Mouse (Mus musculus) kidney, embryonic 14.5 days (tissue): ENCODE measurements at regions not wholly inside any gene's neighbourhood (a gene's known extent, or its start where the extent isn't known, plus 50 kb on each side); places are given as distances from the start of the nearest gene placed in this dataset.
A peak's percentile ranks its signal among the peaks of the same experiment; 100 is the strongest.

Experiments used
- ATAC-seq: fragments of 200-750 bp; cut with Nextera tagmentation; 2 replicates; pipeline ENCODE4 v1.8.0; 2017; ENCODE audit warnings: moderate number of reproducible peaks, mild to moderate bottlenecking, moderate TSS enrichment, moderate library complexity; ENCODE audit not compliant: low FRiP score, low TSS enrichment
- H3K27ac ChIP-seq: fragments of 300-500 bp; sonication (generic); 2 replicates; pipeline ENCODE4 v1.5.1; 2014; ENCODE audit warnings: low read depth, mild to moderate bottlenecking, low read length, moderate library complexity, mixed read lengths
- H3K27me3 ChIP-seq: fragments of 300-500 bp; sonication (generic); 2 replicates; pipeline ENCODE4 v1.6.1; 2014; ENCODE audit warnings: mild to moderate bottlenecking, low read length; ENCODE audit not compliant: control insufficient read depth, insufficient read depth
- H3K36me3 ChIP-seq: fragments of 300-500 bp; sonication (generic); 2 replicates; pipeline ENCODE4 v1.6.1; 2014; ENCODE audit warnings: low read length, mixed read lengths; ENCODE audit not compliant: control insufficient read depth, insufficient read depth
- H3K4me1 ChIP-seq: fragments of 300-500 bp; sonication (generic); 2 replicates; pipeline ENCODE4 v1.6.1; 2014; ENCODE audit warnings: low read length, mixed read lengths; ENCODE audit not compliant: control insufficient read depth, insufficient read depth
- H3K4me2 ChIP-seq: fragments of 300-500 bp; sonication (generic); replicated peaks from 2 replicates; pipeline ENCODE4 v1.6.1; 2014; ENCODE audit warnings: low read depth, mild to moderate bottlenecking, low read length
- H3K4me3 ChIP-seq: fragments of 300-500 bp; sonication (generic); 2 replicates; pipeline ENCODE4 v1.5.1; 2014; ENCODE audit warnings: mild to moderate bottlenecking, low read length
- H3K9ac ChIP-seq: fragments of 300-500 bp; sonication (generic); 2 replicates; pipeline ENCODE4 v1.6.1; 2014; ENCODE audit warnings: low read depth, mild to moderate bottlenecking, low read length, moderate library complexity
- H3K9me3 ChIP-seq: fragments of 300-500 bp; sonication (generic); 2 replicates; pipeline ENCODE4 v1.6.1; 2016; ENCODE audit warnings: low read length; ENCODE audit not compliant: control insufficient read depth
- WGBS: fragments of 180-500 bp; shearing (Covaris S2); extraction: QIAGEN DNeasy Blood & Tissue Kit; methylation state at CpG from one replicate; pipeline ENCODE4 v1.1.7; 2014; 5-methylcytosine and 5-hydroxymethylcytosine counted together

- no peaks in the 10 kb centered on the region for H3K27me3 ChIP-seq
- no peaks in the 10 kb centered on the region for H3K4me1 ChIP-seq
- H3K27ac ChIP-seq: no peak overlapping the region
- no peak overlapping the region for H3K9ac ChIP-seq
- H3K9me3 ChIP-seq: no peaks in the 10 kb centered on the region
- H3K36me3 ChIP-seq: no peaks in the 10 kb centered on the region
- 31% methylated on average over 8 of the region's 8 CpGs for WGBS
- no peak for ATAC-seq
- no peak overlapping the region for H3K4me3 ChIP-seq
- no peak overlapping the region for H3K4me2 ChIP-seq
Observed at GRCm38 (mm10) chr2:8690846-8691643, 1181.7 kb upstream of the Celf2 start.

GRCm38 (mm10) chr2:8729306-8729705, 1151.7 kb upstream of the 4930412O13Rik start:
- no peaks in the 10 kb centered on the region for H3K27me3 ChIP-seq
- no peak overlapping the region for H3K27ac ChIP-seq
- H3K9me3 ChIP-seq: no peaks in the 10 kb centered on the region
- no peak overlapping the region for H3K4me3 ChIP-seq
- no peak for ATAC-seq
- no peaks in the 10 kb centered on the region for H3K36me3 ChIP-seq
- no peak overlapping the region for H3K9ac ChIP-seq
- H3K4me2 ChIP-seq: no peak overlapping the region
- no peaks in the 10 kb centered on the region for H3K4me1 ChIP-seq
- WGBS: 74% methylated on average over 8 of the region's 8 CpGs

- H3K36me3 ChIP-seq: no peaks in the 10 kb centered on the region
Observed at GRCm38 (mm10) chr2:8754142-8754541, 1126.9 kb upstream of the 4930412O13Rik start.

DNA sequence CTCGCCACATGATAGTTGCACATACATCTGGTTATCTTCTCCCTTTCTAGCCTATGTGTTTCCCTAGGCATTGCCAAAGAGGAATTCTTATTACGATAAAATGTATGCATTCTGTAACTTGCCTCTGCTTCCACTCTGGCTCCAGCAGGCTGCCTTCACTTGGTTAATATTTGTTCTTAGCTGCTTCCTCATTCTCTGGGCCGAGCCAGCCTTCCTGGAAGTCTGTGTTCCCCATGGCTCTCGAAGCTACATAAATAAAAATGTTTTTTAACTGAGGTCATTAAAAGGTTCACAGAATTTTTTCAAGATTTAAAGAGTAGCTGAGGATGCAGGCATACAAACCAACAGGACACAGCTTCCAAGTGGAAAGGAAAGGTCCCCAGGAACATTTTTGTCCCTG, 1124.5 kb upstream of the 4930412O13Rik start:
- 46% methylated on average over 4 of the region's 4 CpGs for WGBS
- Histone ChIP-seq H3K27me3 (no peaks in the 10 kb centered on the region), H3K9me3 (no peaks in the 10 kb centered on the region), H3K4me3 (no peak overlapping the region), H3K4me1 (no peaks in the 10 kb centered on the region), H3K9ac (no peak overlapping the region), H3K27ac (no peak overlapping the region), H3K4me2 (no peak overlapping the region), H3K36me3 (no peaks in the 10 kb centered on the region)
- no peak for ATAC-seq

More at GRCm38 (mm10) chr2:8754142-8754541, 1126.9 kb upstream of the 4930412O13Rik start:
- Histone ChIP-seq H3K4me2 (no peak overlapping the region), H3K9me3 (no peaks in the 10 kb centered on the region), H3K27me3 (no peaks in the 10 kb centered on the region), H3K4me1 (no peaks in the 10 kb centered on the region), H3K9ac (no peak overlapping the region), H3K4me3 (no peak overlapping the region), H3K27ac (no peak overlapping the region)
- peak; percentile 55; the same call in 1 of the 2 replicates for ATAC-seq
- WGBS: 21% methylated on average over 1 of the region's 1 CpGs

- ATAC-seq: no peak
- Histone ChIP-seq H3K9me3 (no peaks in the 10 kb centered on the region), H3K9ac (no peak overlapping the region), H3K27me3 (no peaks in the 10 kb centered on the region), H3K36me3 (no peaks in the 10 kb centered on the region), H3K4me2 (no peak overlapping the region), H3K27ac (no peak overlapping the region), H3K4me1 (no peaks in the 10 kb centered on the region), H3K4me3 (no peak overlapping the region)
- 69% methylated on average over 4 of the region's 4 CpGs for WGBS
Observed at GRCm38 (mm10) chr2:8770636-8771035, 1110.4 kb upstream of the 4930412O13Rik start.

DNA sequence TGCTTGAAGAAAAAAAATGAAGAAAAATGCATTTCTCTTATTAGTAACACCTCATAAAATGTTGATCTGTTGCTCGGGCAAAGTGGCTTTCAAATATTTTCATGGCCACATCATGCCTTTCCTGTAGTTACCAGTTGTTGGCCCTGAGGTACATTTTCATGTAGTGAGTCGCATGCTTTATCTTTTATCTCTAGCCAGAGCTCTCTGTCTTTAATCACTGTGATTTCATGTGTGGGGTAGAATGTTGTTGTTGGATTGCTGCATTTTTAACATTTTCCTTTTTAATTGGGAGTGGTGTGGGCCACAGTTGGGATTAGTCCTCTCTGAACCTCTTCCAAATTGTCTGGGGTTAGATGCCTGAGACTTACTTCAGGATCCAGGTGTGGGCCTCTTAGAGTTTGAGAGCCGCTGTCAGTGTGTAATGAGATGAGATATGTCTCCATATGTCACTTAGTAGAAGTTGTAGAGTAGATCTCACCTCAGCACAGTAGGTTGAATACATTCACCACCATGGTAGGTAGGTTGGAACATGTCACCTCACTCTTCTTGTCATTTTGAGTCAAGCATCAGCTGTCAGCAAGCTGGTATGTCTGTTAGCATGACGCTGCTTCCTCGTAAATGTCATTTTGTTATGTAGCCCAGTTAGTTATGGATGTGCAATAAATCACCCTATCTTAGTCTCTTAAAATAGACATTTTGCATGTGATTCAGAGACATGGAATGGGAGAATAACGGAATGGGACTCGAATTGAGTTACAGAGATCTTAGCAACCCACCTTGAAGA, 1099.7 kb upstream of the 4930412O13Rik start:
- no peak for ATAC-seq
- Histone ChIP-seq H3K4me2 (no peak overlapping the region), H3K9ac (no peak overlapping the region), H3K4me1 (no peaks in the 10 kb centered on the region), H3K4me3 (no peak overlapping the region), H3K36me3 (no peaks in the 10 kb centered on the region), H3K27me3 (no peaks in the 10 kb centered on the region), H3K9me3 (no peaks in the 10 kb centered on the region), H3K27ac (no peak overlapping the region)
- 69% methylated on average over 7 of the region's 7 CpGs for WGBS

DNA sequence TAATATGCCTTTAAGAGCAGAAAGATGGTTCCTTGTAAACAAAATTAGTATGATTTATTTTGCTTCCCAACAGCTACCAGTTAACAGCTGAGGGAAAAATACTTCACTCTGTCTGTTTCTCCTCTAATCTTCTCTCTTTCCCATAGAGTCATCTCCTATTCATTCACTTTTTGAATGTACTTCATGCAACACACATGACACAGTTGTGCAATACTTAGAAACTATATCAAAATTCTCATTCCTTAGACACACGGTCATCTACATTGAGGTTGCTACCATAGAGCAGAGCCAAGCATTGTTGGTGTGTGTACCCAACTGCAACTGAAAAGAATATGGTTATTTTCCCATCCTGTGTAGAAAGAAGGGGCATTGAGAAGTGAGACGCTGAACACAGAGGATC, 1098.8 kb upstream of the 4930412O13Rik start:
- Histone ChIP-seq H3K4me2 (no peak overlapping the region), H3K4me3 (no peak overlapping the region), H3K36me3 (no peaks in the 10 kb centered on the region), H3K27ac (no peak overlapping the region), H3K4me1 (no peaks in the 10 kb centered on the region), H3K27me3 (no peaks in the 10 kb centered on the region), H3K9me3 (no peaks in the 10 kb centered on the region), H3K9ac (no peak overlapping the region)
- no peak for ATAC-seq
- WGBS: 89% methylated on average over 2 of the region's 2 CpGs

GRCm38 (mm10) chr2:8802061-8802460, 1079.0 kb upstream of the 4930412O13Rik start:
- Histone ChIP-seq H3K4me1 (no peaks in the 10 kb centered on the region), H3K36me3 (no peaks in the 10 kb centered on the region), H3K4me3 (no peak overlapping the region), H3K27ac (no peak overlapping the region), H3K4me2 (no peak overlapping the region), H3K9me3 (no peaks in the 10 kb centered on the region), H3K9ac (no peak overlapping the region), H3K27me3 (no peaks in the 10 kb centered on the region)
- ATAC-seq: no peak
- WGBS: 31% methylated on average over 3 of the region's 3 CpGs

- H3K9me3 ChIP-seq: no peaks in the 10 kb centered on the region
- H3K27ac ChIP-seq: no peak overlapping the region
- H3K27me3 ChIP-seq: no peaks in the 10 kb centered on the region
- H3K4me2 ChIP-seq: no peak overlapping the region
- H3K4me1 ChIP-seq: no peaks in the 10 kb centered on the region
- WGBS: 85% methylated on average over 4 of the region's 4 CpGs
- no peak overlapping the region for H3K4me3 ChIP-seq
- no peaks in the 10 kb centered on the region for H3K36me3 ChIP-seq
- no peak for ATAC-seq
- no peak overlapping the region for H3K9ac ChIP-seq
Observed at GRCm38 (mm10) chr2:8809609-8810008, 1071.4 kb upstream of the 4930412O13Rik start.
